Mouse (Mus musculus): Measurements from ENCODE around the gene Esrrg.

DNA sequence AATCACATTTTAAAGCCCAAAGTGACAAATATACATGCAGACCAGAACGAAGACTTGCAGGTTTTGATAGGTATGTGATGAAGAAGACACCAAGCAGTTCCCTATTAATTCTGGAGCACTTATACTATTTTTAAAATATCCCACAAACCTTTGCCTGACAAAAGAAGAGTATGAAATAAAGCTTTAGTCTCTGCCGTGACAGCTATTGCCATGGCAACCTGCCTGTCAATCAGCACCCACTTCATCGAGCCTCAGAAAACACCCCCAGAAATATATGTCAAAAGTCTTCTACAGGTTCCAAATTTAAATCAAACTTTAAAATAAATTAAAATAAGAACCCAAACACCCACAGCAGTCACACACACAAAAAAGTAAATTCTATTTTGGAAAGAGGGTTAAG, 112.4 kb downstream of the Esrrg start:
- TF ChIP-seq FLI1 (IDR thresholded peaks at IDR 0.05; ENCODE audit: low read length) (no peak), GATA1 (IDR thresholded peaks at IDR 0.05; ENCODE audit: borderline replicate concordance, low read length) (no peak)

Measured in megakaryocyte, embryonic 14.5 days (primary cell).